Mouse (Mus musculus) liver, embryonic 14.5 days (tissue): ENCODE results near the gene Tulp3. TPM values are rescaled to one million over a fixed set of nuclear protein-coding genes. Genes with fewer than 3 reads are reported as not detected.

Experiments used
- ATAC-seq: fragments of 200-750 bp; cut with Nextera tagmentation; 2 replicates; pipeline ENCODE4 v1.8.0; 2017; ENCODE audit warnings: moderate number of reproducible peaks, mild to moderate bottlenecking, moderate library complexity; ENCODE audit not compliant: insufficient read depth
- DNase-seq, 3 experiments: peaks; one replicate each; pipeline ENCODE4 v3.0.0-alpha.2; 2012 to 2013; ENCODE audit warnings: low read depth in 3 of 3, low spot score in 3 of 3
- H3K27ac ChIP-seq: fragments of 300-500 bp; sonication (generic); 2 replicates; pipeline ENCODE4 v1.5.1; 2014; ENCODE audit warnings: moderate library complexity, mild to moderate bottlenecking, control low read depth, inconsistent platforms
- H3K27me3 ChIP-seq: fragments of 300-500 bp; sonication (generic); 2 replicates; pipeline ENCODE4 v1.6.1; 2014; ENCODE audit warnings: mild to moderate bottlenecking, low read length, moderate library complexity; ENCODE audit not compliant: control insufficient read depth, insufficient read depth
- H3K36me3 ChIP-seq: fragments of 300-500 bp; sonication (generic); replicated peaks from 2 replicates; pipeline ENCODE4 v1.6.1; 2014; ENCODE audit warnings: low read depth; ENCODE audit not compliant: control insufficient read depth, insufficient read depth
- H3K4me1 ChIP-seq, 2 experiments: fragments of 200-500 bp in 1 of 2; fragments of 300-500 bp in 1 of 2; sonication (generic) in 1 of 2; replicated peaks; 2 replicates each; pipeline ENCODE4 v1.6.1; 2012 to 2014; ENCODE audit warnings: antibody characterized with exemption in 1 of 2, inconsistent platforms in 1 of 2, low read length in 1 of 2; ENCODE audit not compliant: control insufficient read depth in 2 of 2, insufficient read depth in 2 of 2
- H3K4me2 ChIP-seq: fragments of 300-500 bp; sonication (generic); 2 replicates; pipeline ENCODE4 v1.6.1; 2014; ENCODE audit warnings: low read depth, mild to moderate bottlenecking, control low read depth, moderate library complexity
- H3K4me3 ChIP-seq, 2 experiments: fragments of 200-500 bp in 1 of 2; fragments of 300-500 bp in 1 of 2; sonication (generic) in 1 of 2; 2 replicates each; pipeline ENCODE4 v1.5.1; 2012 to 2014; ENCODE audit warnings: low read depth in 2 of 2, low read length in 2 of 2, mild to moderate bottlenecking in 2 of 2, control low read depth in 1 of 2, inconsistent platforms in 1 of 2, moderate library complexity in 1 of 2; ENCODE audit not compliant: insufficient read depth in 1 of 2
- H3K9ac ChIP-seq: fragments of 300-500 bp; sonication (generic); replicated peaks from 2 replicates; pipeline ENCODE4 v1.6.1; 2014; ENCODE audit warnings: mild to moderate bottlenecking, control low read depth, moderate library complexity
- H3K9me3 ChIP-seq: fragments of 300-500 bp; sonication (generic); 2 replicates; pipeline ENCODE4 v1.6.1; 2016; ENCODE audit warnings: low read length, mixed read lengths; ENCODE audit not compliant: control insufficient read depth
- CTCF ChIP-seq: IDR thresholded peaks from 2 replicates; pipeline ENCODE4 v1.5.1; 2016; ENCODE audit warnings: antibody characterized with exemption, low read depth, control low read depth
- EP300 ChIP-seq: IDR thresholded peaks from 2 replicates; pipeline ENCODE4 v1.6.1; 2016; ENCODE audit warnings: antibody characterized with exemption, low read depth
- WGBS: fragments of 180-500 bp; shearing (Covaris S2); extraction: QIAGEN DNeasy Blood & Tissue Kit; methylation state at CpG from one replicate; pipeline ENCODE4 v1.1.7; 2014; ENCODE audit not compliant: insufficient replicate concordance; 5-methylcytosine and 5-hydroxymethylcytosine counted together
- polyA plus RNA-seq, 2 experiments: library from polyadenylated mRNA; depleted of rRNA in 1 of 2; stranded (reverse) in 1 of 2; unstranded in 1 of 2; fragments of >200 nt; fragmentation: Nextera tagmentation in 1 of 2; extraction: Ambion mirVana in 1 of 2; gene quantifications; 2 replicates each; pipeline versions ENCODE4 v1.2.1 to v1.2.3; 2012 to 2014

Gene Tulp3
- polyA plus RNA-seq, 2 experiments, result 1.8 to 2.9 TPM

GRCm38 (mm10) chr6:128346782-128347181 lies 8.9 kb downstream of the Tulp3 start:
- TF ChIP-seq CTCF, result no peak
- TF ChIP-seq EP300, result no peak
- no peaks in the 10 kb centered on the region for H3K36me3 ChIP-seq
- H3K4me2 ChIP-seq, result no peak overlapping the region
- DNase-seq (no peak), ATAC-seq (no peak)
- no peak overlapping the region for H3K9ac ChIP-seq
- WGBS, result 68% methylated on average over 6 of the region's 6 CpGs
- 0 out of 4 replicates have a peak, but pooled peaks cover 0 to 2% of the 10 kb centered on the region in 2 experiments for H3K4me1 ChIP-seq
- H3K27ac ChIP-seq, result no peak overlapping the region
- H3K27me3 ChIP-seq, result no peaks in the 10 kb centered on the region
- H3K9me3 ChIP-seq, result no peaks in the 10 kb centered on the region
- no peak overlapping the region for H3K4me3 ChIP-seq

GRCm38 (mm10) chr6:128345623-128346022 lies 10.0 kb downstream of the Tulp3 start:
- ATAC-seq, result no peak
- Histone ChIP-seq H3K27me3 (no peaks in the 10 kb centered on the region), H3K9me3 (no peaks in the 10 kb centered on the region), H3K4me3 (no peak overlapping the region), H3K4me2 (no peak overlapping the region), H3K4me1 (0 out of 4 replicates have a peak, but pooled peaks cover 0 to 2% of the 10 kb centered on the region in 2 experiments), H3K9ac (no peak overlapping the region), H3K36me3 (no peaks in the 10 kb centered on the region), H3K27ac (no peak overlapping the region)
- DNase-seq, result no peak
- TF ChIP-seq CTCF (no peak), EP300 (no peak)
- 13% methylated on average over 10 of the region's 10 CpGs for WGBS

GRCm38 (mm10) chr6:128341956-128342723 lies 13.5 kb downstream of the Tulp3 start:
- no peak for ATAC-seq
- Histone ChIP-seq H3K27me3 (no peaks in the 10 kb centered on the region), H3K27ac (no peak overlapping the region), H3K9ac (no peak overlapping the region), H3K4me2 (no peak overlapping the region), H3K4me3 (no peak overlapping the region), H3K9me3 (no peaks in the 10 kb centered on the region), H3K4me1 (peaks cover 0 to 4% of the 10 kb centered on the region in 2 experiments; a peak in 1 of 4 replicates), H3K36me3 (no peaks in the 10 kb centered on the region)
- TF ChIP-seq EP300, result no peak
- no peak for TF ChIP-seq CTCF
- WGBS, result 81% methylated on average over 11 of the region's 11 CpGs
- DNase-seq, result no peak

- Histone ChIP-seq H3K27me3 (no peaks in the 10 kb centered on the region), H3K27ac (no peak overlapping the region), H3K36me3 (no peaks in the 10 kb centered on the region), H3K4me3 (no peak overlapping the region), H3K9me3 (no peaks in the 10 kb centered on the region), H3K9ac (no peak overlapping the region), H3K4me2 (no peak overlapping the region), H3K4me1 (peaks cover 0 to 2% of the 10 kb centered on the region in 2 experiments; a peak in 1 of 4 replicates)
- TF ChIP-seq EP300 (no peak), CTCF (no peak)
- no peak for ATAC-seq
- no peak for DNase-seq
- 50% methylated on average over 5 of the region's 5 CpGs for WGBS
Measured at GRCm38 (mm10) chr6:128338876-128339275, 16.8 kb downstream of the Tulp3 start.

- Histone ChIP-seq H3K9me3 (no peaks in the 10 kb centered on the region), H3K9ac (no peak overlapping the region), H3K27ac (no peak overlapping the region), H3K4me2 (no peak overlapping the region), H3K27me3 (no peaks in the 10 kb centered on the region), H3K36me3 (no peaks in the 10 kb centered on the region), H3K4me3 (no peak overlapping the region), H3K4me1 (peaks cover 0 to 2% of the 10 kb centered on the region in 2 experiments; a peak in 1 of 4 replicates)
- 62% methylated on average over 7 of the region's 7 CpGs for WGBS
- ATAC-seq (no peak), DNase-seq (no peak)
- TF ChIP-seq CTCF, result no peak
- no peak for TF ChIP-seq EP300
Measured at GRCm38 (mm10) chr6:128337467-128337866, 18.2 kb downstream of the Tulp3 start.
